Mouse (Mus musculus) gastrocnemius, adult 18-20 months (tissue): ENCODE measurements at regions not wholly inside any gene's neighbourhood (a gene's known extent, or its start where the extent isn't known, plus 50 kb on each side); places are given as distances from the start of the nearest gene placed in this dataset.
"Not testable (repeated sequence)": the region's sequence is repeated elsewhere in the genome, so short reads cannot be mapped to it uniquely, and the experiment has no call there.

Experiments used
- DNase-seq: peaks from one replicate; pipeline ENCODE4 v3.0.0; 2021; ENCODE audit warnings: low spot score

GRCm38 (mm10) chr4:143055371-143055770 is 157.4 kb downstream of the Prdm2 start:
- no peak for DNase-seq

- DNase-seq: no peak
Observed at GRCm38 (mm10) chr4:143053029-143053428, 159.8 kb downstream of the Prdm2 start.

- no peak for DNase-seq
Observed at GRCm38 (mm10) chr4:143051205-143051604, 161.6 kb downstream of the Prdm2 start.

- no peak for DNase-seq
Observed at GRCm38 (mm10) chr4:143045245-143045644, 167.6 kb downstream of the Prdm2 start.

- no peak for DNase-seq
Observed at GRCm38 (mm10) chr4:143042806-143043205, 170.0 kb downstream of the Prdm2 start.

- no peak for DNase-seq
Observed at GRCm38 (mm10) chr4:143038626-143039025, 174.2 kb downstream of the Prdm2 start.

- DNase-seq: no peak
Observed at GRCm38 (mm10) chr4:143036704-143037103, 176.1 kb downstream of the Prdm2 start.

- DNase-seq: not testable (repeated sequence)
Observed at GRCm38 (mm10) chr4:143035089-143035488, 177.7 kb downstream of the Prdm2 start.

- DNase-seq: not testable (repeated sequence)
Observed at GRCm38 (mm10) chr4:143034324-143034723, 178.5 kb downstream of the Prdm2 start.

- DNase-seq: not testable (repeated sequence)
Observed at GRCm38 (mm10) chr4:143029813-143030212, 183.0 kb downstream of the Prdm2 start.

GRCm38 (mm10) chr4:143027292-143027691 is 185.5 kb downstream of the Prdm2 start:
- DNase-seq: peak; percentile 52

GRCm38 (mm10) chr4:143021242-143021881 is 191.4 kb downstream of the Prdm2 start:
- DNase-seq: peak; percentile 32

GRCm38 (mm10) chr4:143020658-143021057 is 192.1 kb downstream of the Prdm2 start:
- DNase-seq: no peak

- DNase-seq: no peak
Observed at GRCm38 (mm10) chr4:143012900-143013299, 199.9 kb downstream of the Prdm2 start.

- DNase-seq: no peak
Observed at GRCm38 (mm10) chr4:143001961-143002360, 210.8 kb downstream of the Prdm2 start.

GRCm38 (mm10) chr4:143001486-143001885 is 211.3 kb downstream of the Prdm2 start:
- no peak for DNase-seq

- no peak for DNase-seq
Observed at GRCm38 (mm10) chr4:142996406-142996805, 216.4 kb downstream of the Prdm2 start.

- DNase-seq: no peak
Observed at GRCm38 (mm10) chr4:142991401-142991800, 221.4 kb downstream of the Prdm2 start.

- DNase-seq: no peak
Observed at GRCm38 (mm10) chr4:142989175-142989574, 223.6 kb downstream of the Prdm2 start.

- no peak for DNase-seq
Observed at GRCm38 (mm10) chr4:142983295-142983624, 229.5 kb downstream of the Prdm2 start.

- no peak for DNase-seq
Observed at GRCm38 (mm10) chr4:142982585-142983294, 230.1 kb downstream of the Prdm2 start.

- DNase-seq: no peak
Observed at GRCm38 (mm10) chr4:142975620-142976019, 237.2 kb downstream of the Prdm2 start.

GRCm38 (mm10) chr4:142970040-142970439 is 242.8 kb downstream of the Prdm2 start:
- peak; percentile 9 for DNase-seq
